Mouse (Mus musculus) brain, adult 10 weeks (tissue): ENCODE measurements around the gene Eef1akmt3. TPM values are rescaled to one million over a fixed set of nuclear protein-coding genes. Genes with fewer than 3 reads are reported as not detected.

Experiments
- polyA plus RNA-seq: library from polyadenylated mRNA; stranded (reverse); fragments of 350-450 nt; fragmentation: Illumina TruSeq; extraction: RNeasy Lipid Tissue Mini Kit (QIAGEN cat#74804); gene quantifications from one replicate; pipeline ENCODE4 v1.2.3, GENCODE M21; 2015; ENCODE audit warnings: low read depth, low replicate concordance

Gene Eef1akmt3
- polyA plus RNA-seq, result not detected

GRCm38 (mm10) chr10:127041274-127041766 lies at the start of gene Eef1akmt3, which contains the start of gene Mettl1:
Gene Eef1akmt3 (minus strand): TSS chr10:127041513.
Gene Mettl1 (plus strand): TSS chr10:127041414.

GRCm38 (mm10) chr10:127075080-127075479 lies 33.8 kb upstream of the Eef1akmt3 start, which contains the start of gene Agap2:
Gene Agap2 (plus strand): TSS chr10:127075284.

GRCm38 (mm10) chr10:127070190-127071121 lies 29.1 kb upstream of the Eef1akmt3 start, which contains the start of gene Tspan31:
Gene Tspan31 (minus strand): TSS chr10:127070264.

GRCm38 (mm10) chr10:127063239-127063872 lies 22.0 kb upstream of the Eef1akmt3 start, which contains the start of gene Cdk4:
Gene Cdk4 (plus strand): TSS chr10:127063534.

GRCm38 (mm10) chr10:127059968-127060916 lies 18.9 kb upstream of the Eef1akmt3 start, which contains the start of gene March9:
Gene March9 (minus strand): TSS chr10:127060184.

GRCm38 (mm10) chr10:127047954-127048353 lies 6.6 kb upstream of the Eef1akmt3 start, which contains the start of gene Cyp27b1:
Gene Cyp27b1 (plus strand): TSS chr10:127048250.

GRCm38 (mm10) chr10:127030336-127031296 lies 10.7 kb downstream of the Eef1akmt3 start, which contains the start of gene Tsfm:
Gene Tsfm (minus strand): TSS chr10:127030840.

GRCm38 (mm10) chr10:127000529-127000928 lies 40.8 kb downstream of the Eef1akmt3 start, which contains the start of gene Avil:
Gene Avil (plus strand): TSS chr10:127000709.

Other genes starting within 250 kb of the Eef1akmt3 start
- 9.2 TPM for gene Atp23, start 140.2 kb downstream of the Eef1akmt3 start, polyA plus RNA-seq
- 50.5 TPM for gene Ctdsp2, start 62.8 kb downstream of the Eef1akmt3 start, polyA plus RNA-seq
- 0.52 TPM for gene Avil, start 40.8 kb downstream of the Eef1akmt3 start, polyA plus RNA-seq
- gene Tsfm, start 10.7 kb downstream of the Eef1akmt3 start, polyA plus RNA-seq, result 28.8 TPM
- gene Mettl1, start 99 bp downstream of the Eef1akmt3 start, polyA plus RNA-seq, result 12.4 TPM
- gene Cyp27b1, start 6.7 kb upstream of the Eef1akmt3 start, polyA plus RNA-seq, result 0.46 TPM
- 12.9 TPM for gene March9, start 18.7 kb upstream of the Eef1akmt3 start, polyA plus RNA-seq
- gene Cdk4, start 22.0 kb upstream of the Eef1akmt3 start, polyA plus RNA-seq, result 117 TPM
- gene Tspan31, start 28.8 kb upstream of the Eef1akmt3 start, polyA plus RNA-seq, result 99.1 TPM
- gene Agap2, start 33.8 kb upstream of the Eef1akmt3 start, polyA plus RNA-seq, result 315 TPM
- 108 TPM for gene Os9, start 79.6 kb upstream of the Eef1akmt3 start, polyA plus RNA-seq
- gene B4galnt1, start 123.7 kb upstream of the Eef1akmt3 start, polyA plus RNA-seq, result 103 TPM
- 5.2 TPM for gene Slc26a10, start 139.1 kb upstream of the Eef1akmt3 start, polyA plus RNA-seq
- gene Arhgef25, start 148.6 kb upstream of the Eef1akmt3 start, polyA plus RNA-seq, result 181 TPM
- gene Dtx3, start 154.2 kb upstream of the Eef1akmt3 start, polyA plus RNA-seq, result 238 TPM
- gene Pip4k2c, start 170.1 kb upstream of the Eef1akmt3 start, polyA plus RNA-seq, result 84.7 TPM
- 1,243 TPM for gene Kif5a, start 221.8 kb upstream of the Eef1akmt3 start, polyA plus RNA-seq
- gene Dctn2, start 224.9 kb upstream of the Eef1akmt3 start, polyA plus RNA-seq, result 329 TPM
- gene Mbd6, start 247.5 kb upstream of the Eef1akmt3 start, polyA plus RNA-seq, result 25.4 TPM